Mouse (Mus musculus): Measurements from ENCODE around the gene Bcl2a1b. TPM values are rescaled to one million over a fixed set of nuclear protein-coding genes. Genes with fewer than 3 reads are reported as not detected.
"Not testable (repeated sequence)": the region's sequence is repeated elsewhere in the genome, so short reads cannot be mapped to it uniquely, and the experiment has no call there.

The Bcl2a1b gene
- polyA plus RNA-seq, 1 experiment from 2014 or later = 3.1 TPM

DNA sequence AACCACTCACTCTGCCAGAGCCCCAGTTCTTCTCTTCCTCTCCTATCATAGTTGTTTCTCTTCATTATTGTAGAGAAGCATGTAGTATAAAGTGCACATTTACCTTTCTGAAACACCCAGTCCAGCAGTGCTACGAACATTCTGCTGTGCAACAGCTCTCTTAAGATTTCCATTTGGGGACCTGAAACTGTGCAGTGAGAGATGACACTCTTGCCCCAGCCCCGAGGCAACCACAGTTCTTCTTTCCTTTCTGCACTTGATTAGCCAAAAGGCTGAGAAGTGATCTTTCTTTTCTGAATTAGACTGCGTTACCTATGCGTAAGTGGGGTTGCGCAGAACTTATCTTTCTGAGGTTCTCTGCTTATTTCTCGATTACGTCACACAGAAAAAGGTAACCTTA, 29.1 kb downstream of the Bcl2a1b start:
- H3K4me1 ChIP-seq (ENCODE audit: control insufficient read depth, insufficient read depth, low read length) = no peaks in the 10 kb centered on the region
- ATAC-seq (ENCODE audit: insufficient number of reproducible peaks, insufficient read depth, low FRiP score, low read depth) = no peak
- no peak overlapping the region for H3K27ac ChIP-seq (ENCODE audit: low read length)
- H3K4me2 ChIP-seq (replicated peaks; ENCODE audit: low read depth, low read length) = no peak overlapping the region
- no peak overlapping the region for H3K9ac ChIP-seq (replicated peaks; ENCODE audit: low read depth, low read length)
- no peak overlapping the region for H3K4me3 ChIP-seq (ENCODE audit: low read depth, low read length)
- no peaks in the 10 kb centered on the region for H3K27me3 ChIP-seq (ENCODE audit: control insufficient read depth, insufficient read depth, low read length)
- H3K9me3 ChIP-seq (ENCODE audit: control insufficient read depth, low read depth, low read length) = no peaks in the 10 kb centered on the region
- 92% methylated on average over 7 of the region's 7 CpGs for WGBS
- H3K36me3 ChIP-seq (ENCODE audit: control insufficient read depth, insufficient read depth, low read length) = no peaks in the 10 kb centered on the region

- not testable (repeated sequence) for H3K4me1 ChIP-seq (ENCODE audit: control insufficient read depth, insufficient read depth, low read length); H3K27me3 ChIP-seq (ENCODE audit: control insufficient read depth, insufficient read depth, low read length); H3K4me2 ChIP-seq (replicated peaks; ENCODE audit: low read depth, low read length); H3K9me3 ChIP-seq (ENCODE audit: control insufficient read depth, low read depth, low read length); H3K36me3 ChIP-seq (ENCODE audit: control insufficient read depth, insufficient read depth, low read length); ATAC-seq (ENCODE audit: insufficient number of reproducible peaks, insufficient read depth, low FRiP score, low read depth); H3K4me3 ChIP-seq (ENCODE audit: low read depth, low read length); H3K27ac ChIP-seq (ENCODE audit: low read length); H3K9ac ChIP-seq (replicated peaks; ENCODE audit: low read depth, low read length)
- WGBS = 61% methylated on average over 1 of the region's 2 CpGs
These were observed 32.0 kb downstream of the Bcl2a1b start for GRCm38 (mm10) chr9:89230897-89231497.

GRCm38 (mm10) chr9:89237131-89237530, 38.1 kb downstream of the Bcl2a1b start:
- H3K4me2 ChIP-seq (replicated peaks; ENCODE audit: low read depth, low read length); H3K4me3 ChIP-seq (ENCODE audit: low read depth, low read length); H3K4me1 ChIP-seq (ENCODE audit: control insufficient read depth, insufficient read depth, low read length); H3K9ac ChIP-seq (replicated peaks; ENCODE audit: low read depth, low read length); H3K27ac ChIP-seq (ENCODE audit: low read length); ATAC-seq (ENCODE audit: insufficient number of reproducible peaks, insufficient read depth, low FRiP score, low read depth); H3K9me3 ChIP-seq (ENCODE audit: control insufficient read depth, low read depth, low read length); H3K27me3 ChIP-seq (ENCODE audit: control insufficient read depth, insufficient read depth, low read length); H3K36me3 ChIP-seq (ENCODE audit: control insufficient read depth, insufficient read depth, low read length): not testable (repeated sequence)
- 73% methylated on average over 4 of the region's 4 CpGs for WGBS

- ATAC-seq (ENCODE audit: insufficient number of reproducible peaks, insufficient read depth, low FRiP score, low read depth); H3K4me2 ChIP-seq (replicated peaks; ENCODE audit: low read depth, low read length); H3K4me3 ChIP-seq (ENCODE audit: low read depth, low read length); H3K4me1 ChIP-seq (ENCODE audit: control insufficient read depth, insufficient read depth, low read length); H3K27ac ChIP-seq (ENCODE audit: low read length); H3K9ac ChIP-seq (replicated peaks; ENCODE audit: low read depth, low read length); H3K27me3 ChIP-seq (ENCODE audit: control insufficient read depth, insufficient read depth, low read length); H3K9me3 ChIP-seq (ENCODE audit: control insufficient read depth, low read depth, low read length); H3K36me3 ChIP-seq (ENCODE audit: control insufficient read depth, insufficient read depth, low read length): not testable (repeated sequence)
- 74% methylated on average over 4 of the region's 5 CpGs for WGBS
These were observed 40.0 kb downstream of the Bcl2a1b start for GRCm38 (mm10) chr9:89238976-89239505.

DNA sequence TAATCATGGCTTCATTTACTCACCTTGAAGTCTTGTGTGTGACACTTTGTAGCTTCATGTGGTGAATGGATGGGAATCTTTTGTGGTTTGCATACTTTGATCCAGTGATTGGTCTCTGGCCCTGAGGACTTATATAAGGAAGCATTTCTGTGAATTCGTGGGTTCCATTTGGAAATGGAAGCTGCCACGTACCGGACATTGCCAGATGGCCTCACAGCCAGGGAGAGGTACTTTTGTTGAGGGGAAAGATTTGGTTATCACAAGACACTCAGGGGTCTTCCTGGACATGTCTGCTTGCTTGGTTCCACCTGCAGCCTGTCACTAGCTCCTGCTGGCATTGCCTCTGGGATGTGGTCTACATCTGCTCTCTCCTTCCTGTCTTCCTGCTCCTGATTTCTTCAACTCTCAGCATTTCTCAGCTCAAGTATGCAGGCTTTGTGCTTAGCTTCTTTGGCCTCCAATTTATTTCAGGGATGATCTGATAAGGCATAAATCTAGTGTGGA, 41.6 kb downstream of the Bcl2a1b start:
- 89% methylated on average over 3 of the region's 3 CpGs for WGBS
- H3K9ac ChIP-seq (replicated peaks; ENCODE audit: low read depth, low read length); ATAC-seq (ENCODE audit: insufficient number of reproducible peaks, insufficient read depth, low FRiP score, low read depth); H3K9me3 ChIP-seq (ENCODE audit: control insufficient read depth, low read depth, low read length); H3K27me3 ChIP-seq (ENCODE audit: control insufficient read depth, insufficient read depth, low read length); H3K4me2 ChIP-seq (replicated peaks; ENCODE audit: low read depth, low read length); H3K27ac ChIP-seq (ENCODE audit: low read length); H3K36me3 ChIP-seq (ENCODE audit: control insufficient read depth, insufficient read depth, low read length); H3K4me1 ChIP-seq (ENCODE audit: control insufficient read depth, insufficient read depth, low read length); H3K4me3 ChIP-seq (ENCODE audit: low read depth, low read length): not testable (repeated sequence)

DNA sequence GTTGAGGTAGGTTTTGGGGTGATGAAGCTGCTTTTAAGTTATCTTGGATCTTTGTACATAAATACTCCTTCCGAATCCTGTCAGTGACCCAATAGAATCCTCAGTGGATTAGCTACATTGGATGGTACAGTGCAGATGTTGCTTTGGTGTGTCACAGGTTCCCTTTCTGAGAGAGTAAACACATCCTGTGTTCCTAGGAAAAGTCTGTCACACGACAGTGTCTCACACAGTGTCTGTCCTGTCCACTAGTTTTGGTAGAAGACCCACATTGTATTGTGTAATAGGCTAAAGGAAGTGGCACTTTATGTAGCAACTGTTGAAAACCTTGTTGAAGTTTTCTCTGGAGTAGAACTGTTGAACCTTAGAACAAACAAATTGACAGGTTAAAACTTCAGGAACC, 54.4 kb downstream of the Bcl2a1b start:
- no peak for ATAC-seq (ENCODE audit: insufficient number of reproducible peaks, insufficient read depth, low FRiP score, low read depth)
- 78% methylated on average over 2 of the region's 2 CpGs for WGBS
- H3K9me3 ChIP-seq (ENCODE audit: control insufficient read depth, low read depth, low read length) = no peaks in the 10 kb centered on the region

DNA sequence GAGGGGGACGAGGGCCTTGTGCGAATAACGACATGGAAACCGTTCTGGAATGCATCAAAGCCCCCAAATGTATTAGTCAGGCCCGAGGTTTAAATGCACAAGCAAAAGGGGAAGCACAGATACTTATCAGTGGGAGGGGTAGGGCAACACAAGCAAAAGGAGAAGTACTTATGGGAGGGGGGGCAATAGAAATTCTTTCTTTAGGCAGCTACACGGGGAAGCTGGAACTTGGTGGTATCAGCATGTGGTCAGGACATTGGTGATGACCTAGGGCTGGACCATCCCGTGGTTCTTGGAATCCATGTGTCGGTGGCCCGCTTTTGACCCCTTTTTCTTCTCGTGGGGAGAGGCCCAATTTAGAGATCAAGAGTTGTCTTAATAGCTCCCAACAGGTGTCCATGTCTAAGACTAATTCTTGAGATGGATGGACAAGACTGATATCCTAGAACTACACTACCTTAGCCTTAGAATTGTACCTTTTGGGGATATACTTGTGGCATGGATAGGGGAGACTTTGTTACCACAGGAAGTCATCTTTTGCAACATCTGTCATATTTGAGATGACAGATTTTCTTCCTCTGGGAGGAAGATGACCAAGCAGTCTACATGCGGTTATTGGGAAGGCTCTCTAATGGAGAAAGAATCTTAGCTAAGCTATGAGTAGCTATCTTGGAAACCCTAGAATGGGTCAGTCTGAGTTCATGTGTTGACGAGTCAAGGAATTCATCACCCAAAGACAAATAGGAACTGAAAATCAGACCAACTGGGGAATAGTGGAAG, 57.7 kb downstream of the Bcl2a1b start:
- no peak for ATAC-seq (ENCODE audit: insufficient number of reproducible peaks, insufficient read depth, low FRiP score, low read depth)
- Histone ChIP-seq H3K4me1 (ENCODE audit: control insufficient read depth, insufficient read depth, low read length) (no peaks in the 10 kb centered on the region), H3K9me3 (ENCODE audit: control insufficient read depth, low read depth, low read length) (no peaks in the 10 kb centered on the region), H3K27ac (ENCODE audit: low read length) (no peak overlapping the region), H3K9ac (replicated peaks; ENCODE audit: low read depth, low read length) (no peak overlapping the region), H3K27me3 (ENCODE audit: control insufficient read depth, insufficient read depth, low read length) (no peaks in the 10 kb centered on the region), H3K4me2 (replicated peaks; ENCODE audit: low read depth, low read length) (no peak overlapping the region), H3K4me3 (ENCODE audit: low read depth, low read length) (no peak overlapping the region), H3K36me3 (ENCODE audit: control insufficient read depth, insufficient read depth, low read length) (no peaks in the 10 kb centered on the region)
- WGBS = 85% methylated on average over 12 of the region's 12 CpGs

More for the DNA sequence above, 54.4 kb downstream of the Bcl2a1b start:
- no peak overlapping the region for H3K27ac ChIP-seq (ENCODE audit: low read length)
- H3K36me3 ChIP-seq (ENCODE audit: control insufficient read depth, insufficient read depth, low read length) = no peaks in the 10 kb centered on the region
- H3K27me3 ChIP-seq (ENCODE audit: control insufficient read depth, insufficient read depth, low read length) = no peaks in the 10 kb centered on the region
- no peaks in the 10 kb centered on the region for H3K4me1 ChIP-seq (ENCODE audit: control insufficient read depth, insufficient read depth, low read length)
- no peak overlapping the region for H3K4me2 ChIP-seq (replicated peaks; ENCODE audit: low read depth, low read length)
- H3K4me3 ChIP-seq (ENCODE audit: low read depth, low read length) = no peak overlapping the region
- H3K9ac ChIP-seq (replicated peaks; ENCODE audit: low read depth, low read length) = no peak overlapping the region
